Mouse (Mus musculus) right cerebral cortex, adult 18-20 months (tissue): ENCODE data around the gene Zfp719.

ENCODE experiments used
- DNase-seq: peaks from one replicate; pipeline ENCODE4 v3.0.0; 2022; ENCODE audit warnings: mixed read lengths

The Zfp719 gene

DNA sequence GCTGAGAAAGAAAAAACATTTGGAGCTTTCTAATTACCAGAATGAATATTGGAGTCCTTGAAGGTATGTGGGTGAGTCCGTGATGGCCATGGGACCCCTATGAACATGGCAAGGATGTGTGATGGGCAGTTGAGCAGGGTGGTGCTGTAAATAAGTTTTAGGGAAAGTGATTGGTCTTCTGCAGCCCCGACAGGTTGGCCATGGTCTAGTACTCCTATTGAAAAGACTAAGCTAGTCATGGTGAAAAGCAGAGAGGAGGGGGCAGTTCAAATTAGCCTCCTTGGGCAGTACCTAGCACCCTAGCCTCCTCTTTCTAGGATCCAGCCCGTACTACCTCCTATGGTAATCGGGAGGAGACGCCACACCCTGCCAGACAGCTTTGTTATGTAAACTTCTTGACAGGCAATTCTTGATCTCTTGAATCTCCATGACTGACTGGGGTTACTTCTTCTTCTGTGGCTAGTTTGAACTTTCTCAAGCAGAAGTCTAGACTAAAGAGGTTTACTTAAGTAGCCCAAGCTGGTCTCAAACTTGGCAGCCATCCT lies 28.4 kb downstream of the Zfp719 start:
- no peak for DNase-seq

DNA sequence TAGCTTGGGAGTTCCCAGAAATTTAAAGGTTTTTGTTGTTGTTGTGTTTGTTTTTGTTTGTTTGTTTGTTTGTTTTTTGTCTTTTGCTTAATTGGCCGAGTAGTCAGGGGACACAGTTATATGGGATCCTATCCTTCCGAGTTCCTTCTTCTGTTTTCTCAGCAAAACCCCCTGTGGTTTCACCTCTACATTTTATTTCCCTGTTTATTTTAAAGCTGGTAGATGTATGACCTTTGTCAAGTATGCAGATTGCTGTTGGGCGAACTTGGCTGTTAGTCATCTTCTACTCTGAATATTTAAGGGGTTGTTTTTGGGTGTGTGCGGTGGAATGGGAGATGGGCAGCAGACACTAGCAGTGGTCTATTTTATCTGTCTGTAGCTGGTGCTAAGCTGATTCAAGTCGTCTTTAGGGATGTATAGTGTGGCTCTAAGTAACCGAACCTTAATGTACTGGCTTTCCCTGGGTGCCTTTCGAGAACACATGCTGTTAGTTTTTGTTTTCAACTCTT lies 29.0 kb downstream of the Zfp719 start:
- DNase-seq = no peak

DNA sequence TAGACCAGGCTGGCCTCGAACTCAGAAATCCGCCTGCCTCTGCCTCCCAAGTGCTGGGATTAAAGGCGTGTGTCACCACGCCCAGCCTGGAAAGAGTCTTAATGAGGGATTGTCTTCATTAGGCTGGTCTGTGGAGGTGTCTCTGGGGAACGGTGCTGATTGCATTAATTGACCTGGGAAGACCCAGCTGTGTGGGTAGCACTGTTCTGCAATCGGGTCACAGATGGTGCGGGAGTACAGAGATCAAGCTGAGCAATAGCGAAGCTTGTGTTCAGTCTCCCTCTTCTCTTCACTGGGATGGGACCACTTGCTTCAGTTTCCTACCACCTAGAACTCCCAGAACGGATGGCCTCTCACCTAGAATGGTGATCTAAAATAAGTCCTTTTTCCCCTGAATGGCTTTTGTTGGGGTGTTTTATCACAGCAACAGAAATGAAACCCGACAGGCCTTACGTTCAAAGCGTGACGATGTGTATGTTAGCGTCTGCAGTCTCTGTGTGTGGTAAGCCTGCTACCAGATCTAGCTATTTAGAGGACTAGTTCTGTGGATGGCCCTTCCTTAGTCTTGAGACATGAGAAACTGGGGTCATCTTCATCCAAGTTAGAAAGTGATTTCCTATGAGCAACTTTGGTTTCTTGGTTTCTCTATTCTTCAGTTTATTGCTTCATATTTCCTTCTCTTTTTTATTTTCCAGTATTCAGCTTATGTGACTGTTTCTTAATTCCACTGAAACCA lies 34.6 kb downstream of the Zfp719 start:
- no peak for DNase-seq

DNA sequence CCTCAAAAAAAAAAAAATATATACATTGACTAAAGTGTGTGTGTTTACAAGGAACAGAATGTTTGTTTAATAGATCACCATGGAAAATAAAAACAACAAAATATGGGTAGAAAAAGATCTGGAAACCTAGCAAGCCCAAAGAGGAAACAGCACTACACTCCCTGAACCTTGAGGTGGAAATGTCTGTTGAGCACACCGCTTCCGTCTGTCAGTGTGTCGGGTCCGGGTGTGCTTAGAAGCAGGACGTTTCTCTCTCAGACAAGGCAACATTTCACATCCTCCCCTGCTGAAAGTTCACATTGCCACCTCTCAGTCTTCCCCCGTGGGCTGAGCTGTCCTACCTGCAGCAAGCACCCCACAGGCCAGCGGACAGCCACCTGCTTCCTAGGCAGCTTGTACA lies 43.5 kb downstream of the Zfp719 start:
- no peak for DNase-seq

DNA sequence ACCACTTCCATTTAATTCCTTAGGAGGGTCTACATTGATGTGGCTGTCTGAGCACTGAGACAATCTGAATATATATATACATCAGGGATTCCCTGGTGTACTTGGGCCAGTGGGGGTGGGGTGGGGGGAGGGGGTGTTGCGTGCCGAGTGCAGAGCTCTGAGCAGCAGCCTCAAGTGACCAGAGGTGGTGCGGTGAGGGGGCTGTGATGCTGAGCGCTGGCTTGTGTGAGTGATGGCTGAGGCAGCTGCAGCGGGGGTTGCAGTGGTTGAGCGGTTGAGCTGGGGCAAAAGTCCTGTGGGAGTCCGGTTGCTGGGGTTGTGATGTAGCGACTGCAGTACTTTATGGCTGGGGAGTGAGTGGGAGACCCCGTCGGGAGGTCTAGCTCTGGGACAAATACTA lies 44.4 kb downstream of the Zfp719 start:
- DNase-seq = no peak

DNA sequence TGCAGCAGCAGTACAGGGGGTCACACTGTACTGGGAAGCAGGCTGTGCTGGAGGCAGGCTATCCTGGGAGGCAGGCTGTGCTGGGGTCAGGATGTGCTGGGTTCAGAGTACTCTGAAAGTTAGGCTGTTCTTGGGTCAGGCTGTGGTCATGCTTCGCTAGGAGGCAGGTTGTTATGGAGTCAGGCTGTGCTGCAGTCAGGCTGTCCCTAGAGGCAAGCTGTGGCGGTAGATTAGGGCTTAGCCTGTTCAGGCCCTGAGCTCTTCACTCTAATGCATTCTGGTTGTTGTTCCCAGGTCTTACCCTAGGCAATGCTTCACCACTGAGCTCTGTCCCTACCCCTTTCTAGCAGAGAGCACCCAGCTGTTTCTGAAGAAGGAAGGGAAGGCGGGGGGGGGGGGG lies 45.7 kb downstream of the Zfp719 start:
- no peak for DNase-seq

DNA sequence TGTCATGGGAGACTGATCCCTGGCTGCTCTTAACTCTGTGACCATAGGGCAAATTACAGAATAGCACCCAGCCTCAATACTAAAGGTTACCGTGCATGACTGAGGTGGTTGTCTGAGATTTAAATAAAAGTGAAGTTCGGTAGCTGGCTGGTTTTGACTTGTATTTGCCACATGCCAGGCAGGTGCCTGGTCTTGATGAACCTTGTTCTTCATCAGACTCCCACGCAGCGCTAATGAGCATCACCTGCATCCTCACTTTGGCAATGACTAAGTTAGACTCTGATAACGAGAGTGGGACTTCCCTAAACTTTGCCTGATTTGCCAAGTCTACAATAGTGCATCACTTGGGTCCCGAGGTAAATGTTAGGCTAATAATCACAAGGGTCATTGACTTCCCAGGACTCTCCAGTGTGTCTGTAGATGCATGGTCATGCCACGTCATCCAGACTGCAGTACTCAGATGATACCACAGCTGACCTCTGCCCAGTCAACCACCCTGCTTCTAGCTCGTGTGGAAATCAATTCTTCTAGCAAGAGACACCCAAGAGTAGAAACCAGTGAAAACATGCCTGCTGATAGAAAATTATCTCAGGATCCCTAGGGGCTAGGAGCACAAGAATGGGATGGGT lies 46.5 kb downstream of the Zfp719 start:
- no peak for DNase-seq

DNA sequence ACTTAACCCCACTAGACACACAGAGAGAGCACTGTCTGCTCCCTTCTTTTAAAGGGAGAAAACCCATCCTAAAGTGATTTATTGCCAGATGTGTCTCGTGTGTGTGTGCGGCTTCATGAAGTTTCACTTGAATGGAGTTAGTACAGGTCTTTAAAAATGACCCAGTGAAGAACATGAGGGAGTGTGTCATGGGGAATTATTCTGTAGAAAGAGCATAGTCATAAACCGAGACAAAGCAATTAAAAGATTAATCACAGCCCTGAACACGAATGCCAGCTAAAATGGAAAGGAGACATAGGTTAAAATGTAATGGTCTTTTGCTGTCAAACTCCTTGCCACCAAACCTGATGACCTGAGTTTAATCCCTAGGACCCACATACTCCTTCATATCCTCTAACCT lies 54.5 kb downstream of the Zfp719 start:
- DNase-seq = no peak

DNA sequence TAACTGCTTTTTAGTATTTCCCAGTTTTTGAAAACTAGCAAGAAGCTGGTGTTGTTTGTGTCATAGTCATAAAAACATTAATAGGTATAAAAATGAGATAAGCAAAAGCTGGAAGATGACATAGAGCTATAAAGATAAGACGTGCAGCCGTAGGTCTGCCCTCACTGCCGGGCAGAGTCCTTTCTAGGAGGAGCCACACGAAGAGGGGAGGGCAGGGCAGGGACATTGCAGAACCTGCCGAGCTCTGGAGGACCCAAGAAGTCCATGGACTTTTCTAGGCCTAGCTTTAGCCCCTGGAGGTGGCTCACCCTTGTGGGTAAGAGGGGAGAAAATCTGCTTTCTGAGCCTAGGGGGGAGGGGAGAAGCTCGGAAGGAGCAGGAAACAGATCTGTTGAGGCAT lies 55.1 kb downstream of the Zfp719 start, which contains the start of gene Ceacam18:
Gene Ceacam18, plus strand, starts transcription at position 208 of the 400 bp plus-strand sequence.
- DNase-seq = no peak

DNA sequence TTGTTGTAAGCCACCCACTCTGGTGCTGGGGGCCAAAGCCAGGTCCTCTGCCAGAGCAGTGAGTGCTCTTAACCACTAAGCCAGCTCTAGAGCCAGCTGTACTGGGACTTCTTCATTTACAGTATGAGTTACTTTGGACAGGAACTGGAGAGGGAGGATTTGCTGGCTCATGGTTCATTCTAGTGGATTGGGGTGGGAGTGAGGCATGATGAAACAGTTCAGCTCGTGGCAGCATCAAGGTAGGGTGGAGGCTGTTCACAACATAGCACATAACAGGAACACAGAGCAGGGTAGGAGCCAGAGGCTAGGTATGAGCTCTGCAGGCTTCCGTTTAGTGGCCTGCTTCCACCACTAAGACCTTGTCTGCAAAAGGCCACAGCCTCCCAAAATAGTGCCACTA lies 56.8 kb downstream of the Zfp719 start:
- DNase-seq = no peak

DNA sequence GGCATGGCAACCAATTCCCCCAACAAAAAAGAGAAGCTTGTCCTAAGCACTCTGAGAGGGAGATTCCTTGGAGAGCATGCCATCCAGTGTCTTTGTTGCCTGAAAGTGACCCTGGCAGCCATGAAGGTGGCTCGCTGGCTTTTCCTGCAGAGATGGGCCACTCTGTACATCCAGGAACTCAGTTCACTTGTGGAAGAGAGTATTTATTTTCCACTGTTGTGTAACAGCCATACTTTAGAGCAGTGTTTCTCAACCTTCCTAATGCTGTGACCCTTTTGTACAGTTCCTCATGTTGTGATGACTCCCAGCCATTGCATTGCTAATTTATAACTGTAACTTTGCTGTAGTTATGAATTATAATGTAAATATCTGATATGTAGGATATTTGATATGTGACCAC lies 57.7 kb downstream of the Zfp719 start:
- DNase-seq = no peak

DNA sequence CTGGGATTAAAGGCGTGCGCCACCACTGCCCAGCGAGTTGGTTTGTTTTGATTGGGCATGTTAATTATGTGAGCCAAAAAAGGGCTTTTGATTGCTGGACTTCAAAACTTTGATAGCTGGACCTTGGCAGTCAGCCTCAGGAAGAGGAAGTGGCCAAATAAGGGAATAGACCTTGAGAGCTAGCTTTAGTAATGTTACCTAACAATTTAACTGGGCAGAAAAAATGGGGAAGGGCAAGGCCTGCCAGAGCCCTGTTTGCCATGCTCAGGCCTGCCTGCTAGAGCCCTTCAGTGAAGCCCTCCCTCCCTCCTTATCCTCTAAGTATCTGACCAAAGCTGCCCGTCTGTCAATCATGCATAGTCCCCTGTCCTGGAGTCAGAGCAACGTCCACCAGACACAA lies 63.2 kb downstream of the Zfp719 start:
- no peak for DNase-seq
